Mouse (Mus musculus) liver, postnatal 0 days (tissue): ENCODE data around the gene Slc10a1. TPM values are rescaled to one million over a fixed set of nuclear protein-coding genes. Genes with fewer than 3 reads are reported as not detected.
"Not testable (repeated sequence)": the region's sequence is repeated elsewhere in the genome, so short reads cannot be mapped to it uniquely, and the experiment has no call there.

ENCODE experiments used
- ATAC-seq: fragments of 200-750 bp; cut with Nextera tagmentation; 2 replicates; pipeline ENCODE4 v1.8.0; 2017; ENCODE audit warnings: mild to moderate bottlenecking, moderate library complexity
- DNase-seq: peaks from one replicate; pipeline ENCODE4 v3.0.0-alpha.2; 2016
- H3K27ac ChIP-seq: fragments of 300-500 bp; sonication (generic); 2 replicates; pipeline ENCODE4 v1.5.1; 2014; ENCODE audit warnings: antibody characterized with exemption, moderate library complexity, mild to moderate bottlenecking, low read depth
- H3K27me3 ChIP-seq: fragments of 300-500 bp; sonication (generic); 2 replicates; pipeline ENCODE4 v1.6.1; 2014; ENCODE audit warnings: low read length, control low read depth, mixed read lengths; ENCODE audit not compliant: insufficient read depth
- H3K36me3 ChIP-seq: fragments of 300-500 bp; sonication (generic); replicated peaks from 2 replicates; pipeline ENCODE4 v1.6.1; 2014; ENCODE audit warnings: mild to moderate bottlenecking, control low read depth, low read length, moderate library complexity, mixed read lengths; ENCODE audit not compliant: insufficient read depth
- H3K4me1 ChIP-seq: fragments of 300-500 bp; sonication (generic); 2 replicates; pipeline ENCODE4 v1.6.1; 2014; ENCODE audit warnings: antibody characterized with exemption, mild to moderate bottlenecking, control low read depth; ENCODE audit not compliant: insufficient read depth
- H3K4me2 ChIP-seq: fragments of 300-500 bp; sonication (generic); 2 replicates; pipeline ENCODE4 v1.6.1; 2014; ENCODE audit warnings: low read depth, mild to moderate bottlenecking, low read length, moderate library complexity, mixed read lengths
- H3K4me3 ChIP-seq: fragments of 300-500 bp; sonication (generic); 2 replicates; pipeline ENCODE4 v1.5.1; 2014; ENCODE audit warnings: low read depth, low read length
- H3K9ac ChIP-seq: fragments of 300-500 bp; sonication (generic); replicated peaks from 2 replicates; pipeline ENCODE4 v1.6.1; 2014; ENCODE audit warnings: mild to moderate bottlenecking, moderate library complexity
- H3K9me3 ChIP-seq: fragments of 300-500 bp; sonication (generic); 2 replicates; pipeline ENCODE4 v1.6.1; 2016; ENCODE audit warnings: mild to moderate bottlenecking, control low read depth, low read length, mixed read lengths
- CTCF ChIP-seq: sonication (generic); IDR thresholded peaks from 2 replicates; pipeline ENCODE4 v1.5.1; 2016; ENCODE audit warnings: antibody characterized with exemption, low read depth
- EP300 ChIP-seq: IDR thresholded peaks from 2 replicates; pipeline ENCODE4 v1.6.1; 2016; ENCODE audit warnings: antibody characterized with exemption, low read depth, mild to moderate bottlenecking
- WGBS: fragments of 180-500 bp; shearing (Covaris S2); extraction: QIAGEN DNeasy Blood & Tissue Kit; methylation state at CpG from one replicate; pipeline ENCODE4 v1.1.7; 2014; ENCODE audit not compliant: insufficient replicate concordance; 5-methylcytosine and 5-hydroxymethylcytosine counted together
- polyA plus RNA-seq: library from polyadenylated mRNA; unstranded; fragments of >200 nt; fragmentation: Nextera tagmentation; extraction: Ambion mirVana; gene quantifications from 2 replicates; pipeline ENCODE4 v1.2.1, GENCODE M21; 2015

The Slc10a1 gene
- polyA plus RNA-seq, 1 experiment from 2014 or later = 502 TPM

DNA sequence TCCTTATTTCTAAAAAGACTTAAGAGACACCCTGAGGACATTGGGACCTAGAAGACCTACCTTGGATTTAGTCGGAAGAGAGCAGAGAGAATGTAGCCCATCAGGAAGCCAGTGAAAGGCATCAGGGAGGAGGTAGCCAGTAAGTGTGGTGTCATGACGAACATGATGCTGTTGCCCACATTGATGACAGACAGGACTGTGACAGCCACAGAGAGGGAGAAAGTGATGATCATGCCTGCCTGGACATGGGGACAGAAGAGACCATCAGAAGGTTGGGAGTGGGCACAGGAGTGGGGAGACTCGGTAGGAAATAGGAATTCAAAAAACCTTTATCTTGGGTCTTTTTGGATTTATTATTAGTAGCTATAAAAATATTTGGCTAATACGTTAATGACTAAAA lies 10.5 kb downstream of the Slc10a1 start:
- DNase-seq (peak; percentile 10), ATAC-seq (no peak)
- H3K36me3 ChIP-seq = peaks cover 71% of the 10 kb centered on the region
- H3K27me3 ChIP-seq = no peaks in the 10 kb centered on the region
- no peaks in the 10 kb centered on the region; the same call in 1 of the 2 replicates for H3K4me1 ChIP-seq
- 83% methylated on average over 4 of the region's 4 CpGs for WGBS
- H3K4me2 ChIP-seq = no peak overlapping the region
- no peak overlapping the region for H3K9ac ChIP-seq
- no peak overlapping the region for H3K4me3 ChIP-seq
- H3K27ac ChIP-seq = no peak overlapping the region
- H3K9me3 ChIP-seq = no peaks in the 10 kb centered on the region
- no peak for TF ChIP-seq CTCF
- no peak for TF ChIP-seq EP300

DNA sequence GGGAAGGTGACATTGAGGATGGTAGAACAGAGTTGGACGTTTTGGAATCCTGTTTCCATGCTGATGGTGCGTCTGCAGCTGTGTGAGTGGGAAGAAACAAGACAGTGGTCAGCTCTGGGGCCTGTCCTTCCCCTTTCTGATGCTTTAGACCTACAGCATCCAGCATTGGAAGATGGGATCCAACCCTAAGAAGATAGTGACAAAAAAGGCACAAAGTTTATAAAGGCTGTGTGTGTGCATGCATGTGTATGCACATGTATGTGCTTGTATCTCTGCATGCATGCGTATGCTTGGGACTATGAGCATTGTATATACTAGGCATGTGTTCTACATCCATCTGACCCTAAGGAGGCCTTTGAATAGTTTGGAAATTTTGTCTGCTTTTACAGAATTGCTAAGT lies 12.5 kb downstream of the Slc10a1 start:
- ATAC-seq (no peak), DNase-seq (peak; percentile 11)
- H3K4me2 ChIP-seq = no peak overlapping the region
- H3K4me1 ChIP-seq = no peaks in the 10 kb centered on the region; the same call in 1 of the 2 replicates
- H3K4me3 ChIP-seq = no peak overlapping the region
- H3K9me3 ChIP-seq = no peaks in the 10 kb centered on the region
- TF ChIP-seq CTCF = no peak
- TF ChIP-seq EP300 = no peak
- H3K9ac ChIP-seq = no peak overlapping the region
- 82% methylated on average over 3 of the region's 3 CpGs for WGBS
- peaks cover 90% of the 10 kb centered on the region for H3K36me3 ChIP-seq
- H3K27me3 ChIP-seq = no peaks in the 10 kb centered on the region
- no peak overlapping the region for H3K27ac ChIP-seq

DNA sequence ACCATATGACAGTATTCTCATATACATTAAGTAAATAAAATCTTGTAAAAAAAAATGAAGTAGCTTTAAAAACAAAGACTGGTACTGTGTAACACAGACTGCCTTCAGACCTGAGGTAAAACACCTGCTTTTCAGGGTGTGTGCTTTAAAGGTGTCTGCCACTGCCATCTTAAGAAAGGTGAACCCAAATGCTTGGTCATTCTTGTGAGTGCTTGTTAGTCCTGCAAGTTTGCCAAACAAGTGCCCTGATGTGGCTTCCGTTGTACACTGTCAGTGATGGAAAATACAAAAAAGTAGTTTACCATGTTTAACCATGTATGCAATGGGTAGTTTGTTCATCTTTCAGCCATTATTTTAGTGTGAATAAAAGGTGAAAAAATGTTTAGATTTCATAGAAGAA lies 16.0 kb downstream of the Slc10a1 start:
- H3K4me1 ChIP-seq = peaks cover 3% of the 10 kb centered on the region
- ATAC-seq = peak; percentile 4; the same call in 1 of the 2 replicates
- no peak for DNase-seq
- H3K36me3 ChIP-seq = peaks cover 87% of the 10 kb centered on the region
- no peaks in the 10 kb centered on the region for H3K9me3 ChIP-seq
- H3K27ac ChIP-seq = no peak overlapping the region
- H3K4me3 ChIP-seq = no peak overlapping the region
- WGBS = 97% methylated on average over 1 of the region's 1 CpGs
- no peaks in the 10 kb centered on the region for H3K27me3 ChIP-seq
- TF ChIP-seq EP300 (no peak), CTCF (no peak)
- no peak overlapping the region for H3K9ac ChIP-seq
- no peak overlapping the region for H3K4me2 ChIP-seq

DNA sequence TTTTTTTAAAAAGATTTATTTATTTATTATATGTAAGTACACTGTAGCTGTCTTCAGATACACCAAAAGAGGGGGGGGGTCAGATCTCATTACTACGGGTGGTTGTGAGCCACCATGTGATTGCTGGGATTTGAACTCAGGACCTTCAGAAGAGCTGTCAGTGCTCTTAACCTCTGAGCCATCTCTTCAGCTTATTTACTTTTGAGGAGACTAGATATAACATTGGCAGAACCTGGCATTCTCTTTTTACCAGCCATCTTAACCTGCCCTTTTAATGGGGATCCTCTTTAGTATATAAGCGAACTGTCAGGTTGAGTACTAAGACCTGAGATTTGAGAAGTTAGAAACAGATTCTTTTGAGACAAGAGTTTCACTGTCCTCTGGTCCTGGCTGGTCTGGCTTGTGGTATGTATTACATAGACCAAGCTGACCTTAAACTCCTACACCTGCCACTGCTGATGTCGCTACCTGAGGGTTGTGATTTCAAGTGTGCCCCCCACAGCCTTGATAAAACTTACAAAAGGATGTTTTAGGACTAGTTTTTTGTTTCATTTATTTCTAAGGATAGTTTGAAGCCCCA lies 16.8 kb downstream of the Slc10a1 start:
- DNase-seq = no peak
- peaks cover 7% of the 10 kb centered on the region for H3K4me1 ChIP-seq
- peaks cover 87% of the 10 kb centered on the region for H3K36me3 ChIP-seq
- WGBS = 86% methylated on average over 3 of the region's 3 CpGs
- H3K4me2 ChIP-seq = no peak overlapping the region
- no peak overlapping the region for H3K9ac ChIP-seq
- H3K27ac ChIP-seq = no peak overlapping the region
- TF ChIP-seq CTCF (no peak), EP300 (no peak)
- no peak overlapping the region for H3K4me3 ChIP-seq
- ATAC-seq = peak; percentile 26
- H3K27me3 ChIP-seq = no peaks in the 10 kb centered on the region
- no peaks in the 10 kb centered on the region for H3K9me3 ChIP-seq

DNA sequence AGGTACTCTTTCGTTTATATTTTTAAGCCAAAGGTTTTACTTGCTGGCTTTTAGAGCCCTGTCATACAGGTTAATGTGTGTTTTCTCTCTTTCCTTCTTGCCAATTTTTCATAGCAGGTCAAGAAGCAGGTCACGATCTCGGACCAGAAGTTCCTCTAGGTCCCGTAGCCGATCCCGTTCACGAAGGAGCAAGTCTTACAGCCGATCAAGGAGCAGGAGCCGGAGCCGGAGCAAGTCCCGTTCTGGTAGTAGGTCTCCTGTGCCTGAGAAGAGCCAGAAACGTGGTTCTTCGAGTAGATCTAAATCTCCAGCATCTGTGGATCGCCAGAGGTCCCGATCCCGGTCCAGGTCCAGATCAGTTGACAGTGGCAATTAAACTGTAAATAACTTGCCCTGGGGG lies 18.9 kb downstream of the Slc10a1 start:
- peaks cover 72% of the 10 kb centered on the region for H3K36me3 ChIP-seq
- H3K4me3 ChIP-seq, ATAC-seq, H3K27me3 ChIP-seq, H3K27ac ChIP-seq, H3K4me1 ChIP-seq, H3K9me3 ChIP-seq, H3K9ac ChIP-seq, DNase-seq: not testable (repeated sequence)
- peak overlapping the region; percentile 24; the same call in 1 of the 2 replicates for H3K4me2 ChIP-seq
- WGBS = 94% methylated on average over 16 of the region's 16 CpGs

DNA sequence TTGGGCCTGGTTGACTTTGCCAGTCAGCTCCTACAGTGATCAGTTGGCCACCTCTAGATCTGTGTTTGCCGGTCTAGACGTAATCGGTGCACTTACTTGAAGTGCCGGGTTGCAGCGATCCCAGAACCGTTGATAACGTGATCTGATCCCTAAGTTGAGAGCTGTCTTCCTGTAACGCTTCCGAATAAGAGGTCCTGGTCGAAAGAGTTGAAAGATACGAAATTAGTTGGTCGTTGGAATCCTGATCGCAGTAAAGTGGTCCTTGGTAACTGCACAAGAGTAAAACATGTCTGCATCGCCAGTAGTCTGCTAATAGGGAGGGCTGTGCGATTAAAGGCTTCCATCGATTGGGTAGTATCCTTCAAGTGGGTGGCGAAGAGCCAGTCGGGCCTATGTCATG lies 20.3 kb downstream of the Slc10a1 start:
- peaks cover 58% of the 10 kb centered on the region for H3K36me3 ChIP-seq

More for the DNA sequence above, 20.3 kb downstream of the Slc10a1 start:
- Histone ChIP-seq H3K27me3 (no peaks in the 10 kb centered on the region), H3K27ac (no peak overlapping the region), H3K4me1 (peaks cover 15% of the 10 kb centered on the region), H3K4me3 (peak overlapping the region; percentile 28), H3K4me2 (peak overlapping the region; percentile 61), H3K9ac (peak overlapping the region; percentile 31; the same call in 1 of the 2 replicates), H3K9me3 (no peaks in the 10 kb centered on the region)
- no peak for ATAC-seq
- DNase-seq = no peak
- 92% methylated on average over 18 of the region's 18 CpGs for WGBS
- no peak for TF ChIP-seq EP300
- TF ChIP-seq CTCF = no peak
